Mouse (Mus musculus) cerebellum, adult 2 months (tissue): ENCODE measurements around the gene Traip. TPM values are rescaled to one million over a fixed set of nuclear protein-coding genes. Genes with fewer than 3 reads are reported as not detected.

Experiments used
- DNase-seq, 2 experiments: peaks; one replicate each; pipeline ENCODE4 v3.0.0; 2021
- H3K27ac ChIP-seq: fragments of 200-500 bp; 2 replicates; pipeline ENCODE4 v1.5.1; 2012; ENCODE audit warnings: low read length, control low read depth, inconsistent platforms; ENCODE audit not compliant: insufficient read depth
- H3K27me3 ChIP-seq: fragments of 200-500 bp; 2 replicates; pipeline ENCODE4 v1.6.1; 2012; ENCODE audit warnings: inconsistent platforms, mild to moderate bottlenecking, low read length, moderate library complexity; ENCODE audit not compliant: control insufficient read depth, insufficient read depth
- H3K4me1 ChIP-seq: fragments of 200-500 bp; 2 replicates; pipeline ENCODE4 v1.6.1; 2011; ENCODE audit warnings: low read length; ENCODE audit not compliant: control insufficient read depth, insufficient read depth
- H3K4me3 ChIP-seq: fragments of 200-500 bp; replicated peaks from 2 replicates; pipeline ENCODE3; 2011; ENCODE audit warnings: mild to moderate bottlenecking, low read depth, low read length, control low read depth; ENCODE audit not compliant: insufficient read depth
- CTCF ChIP-seq: fragments of 200-500 bp; IDR thresholded peaks from 2 replicates; pipeline ENCODE4 v1.5.1; 2011; ENCODE audit warnings: low read depth, mild to moderate bottlenecking, control low read depth, low read length, moderate library complexity, borderline replicate concordance; ENCODE audit not compliant: insufficient read depth
- POLR2A ChIP-seq: fragments of 200-500 bp; IDR thresholded peaks from 2 replicates; pipeline ENCODE4 v1.6.1; 2011; ENCODE audit warnings: low read length, control low read depth, borderline replicate concordance; ENCODE audit not compliant: insufficient read depth
- WGBS: fragments of 180-500 bp; shearing (Covaris S2); methylation state at CpG from one replicate; pipeline ENCODE4 v1.1.7; 2018; 5-methylcytosine and 5-hydroxymethylcytosine counted together
- polyA plus RNA-seq: library from polyadenylated mRNA; depleted of rRNA; stranded (reverse); fragments of >200 nt; gene quantifications from 2 replicates; pipeline ENCODE4 v1.2.3, GENCODE M21; 2012

Traip gene
- polyA plus RNA-seq, 1 experiment: 1.5 TPM

DNA sequence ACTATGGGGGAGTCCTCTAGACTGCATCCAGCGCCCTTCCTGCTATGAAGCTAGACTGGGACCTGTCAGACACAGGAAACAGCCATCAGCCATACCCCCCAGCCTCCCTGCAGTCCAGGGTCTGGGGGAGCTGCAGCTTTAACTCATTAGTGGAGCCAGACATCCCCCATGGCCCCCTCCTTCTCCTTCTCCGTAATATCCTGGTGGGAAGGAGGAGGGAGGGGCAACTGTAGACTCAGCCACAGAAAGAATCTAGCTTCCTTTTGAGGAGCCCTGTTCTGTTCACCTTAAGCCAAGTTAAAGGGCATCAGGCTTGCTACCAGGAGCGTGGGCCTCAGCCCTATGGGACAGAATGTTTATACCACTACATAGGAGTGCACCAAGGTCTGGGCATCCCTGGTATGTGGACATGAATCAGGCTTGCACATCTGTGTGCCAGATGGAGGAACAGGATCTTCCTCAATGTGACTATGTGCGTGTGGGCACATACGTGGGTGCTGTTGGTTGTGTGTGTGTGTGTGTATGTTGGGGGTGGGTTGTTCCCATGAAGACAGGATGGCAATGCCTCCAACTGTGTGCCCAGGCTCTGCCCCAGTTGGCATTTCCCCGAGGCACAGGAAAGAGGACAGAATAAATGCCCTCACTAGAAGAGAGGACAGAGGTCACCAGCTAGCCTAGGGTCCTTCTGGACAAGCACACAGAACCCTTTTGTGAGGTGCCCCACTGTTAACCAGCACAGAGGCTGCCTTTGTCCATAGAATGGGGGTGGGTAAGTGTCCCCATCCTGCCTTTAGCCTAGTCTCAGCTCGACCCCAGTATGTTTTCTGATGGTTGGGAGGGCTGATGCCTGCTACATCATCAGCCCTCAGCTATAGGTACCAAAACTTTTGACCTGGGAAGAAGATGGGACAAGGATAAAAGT lies 32.0 kb downstream of the Traip start:
- WGBS: 71% methylated on average over 7 of the region's 7 CpGs
- Histone ChIP-seq H3K27me3 (no peaks in the 10 kb centered on the region), H3K4me3 (no peak overlapping the region), H3K4me1 (peaks cover 6% of the 10 kb centered on the region; the same call in 1 of the 2 replicates), H3K27ac (peak overlapping the region; percentile 8; the same call in 1 of the 2 replicates)
- no peak for DNase-seq
- no peak for TF ChIP-seq POLR2A
- no peak for TF ChIP-seq CTCF

DNA sequence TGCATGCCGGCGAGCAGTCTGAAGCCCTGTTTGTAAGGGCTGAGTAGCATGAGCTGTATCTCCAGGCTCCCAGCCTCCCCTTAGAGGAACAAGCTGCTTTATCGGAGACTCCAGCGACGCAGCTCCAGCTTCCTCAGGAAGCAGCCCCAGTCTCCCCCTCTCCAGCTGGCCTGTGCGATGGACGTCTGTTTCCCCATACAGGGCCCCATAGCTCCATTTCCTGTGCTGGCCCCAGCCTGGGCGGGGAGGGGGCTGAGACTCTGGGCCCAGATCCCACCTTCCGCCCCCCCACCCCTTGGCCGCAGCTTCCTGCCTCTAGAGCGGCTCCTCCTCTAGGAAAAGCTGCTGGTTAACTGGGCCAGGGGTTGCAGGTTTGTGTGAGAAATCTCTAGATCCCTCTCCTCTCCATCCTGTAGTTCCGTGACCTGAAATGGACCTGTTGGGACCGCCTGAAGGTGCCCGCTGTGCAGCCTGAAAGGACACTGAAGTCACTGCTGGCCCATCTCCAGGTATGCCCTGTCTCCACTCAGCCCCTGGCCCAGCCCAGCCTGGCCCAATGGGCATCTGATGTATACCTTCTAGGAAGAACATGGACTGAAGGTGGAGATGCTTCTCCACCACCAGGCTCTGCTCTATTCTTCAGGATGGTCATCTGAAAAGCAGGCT lies 32.9 kb downstream of the Traip start, which contains the start of gene Gm20661:
TSS of gene Gm20661 (plus strand) at position 378 of the 666 bp plus-strand sequence.
- no peak for TF ChIP-seq CTCF
- TF ChIP-seq POLR2A: no peak
- 43% methylated on average over 14 of the region's 14 CpGs for WGBS
- H3K4me1 ChIP-seq: peaks cover 6% of the 10 kb centered on the region; the same call in 1 of the 2 replicates
- no peak within 1 kb of the TSS for H3K4me3 ChIP-seq
- no peaks in the 10 kb centered on the region for H3K27me3 ChIP-seq
- no peak for DNase-seq
- peak within 1 kb of the TSS; percentile 47 for H3K27ac ChIP-seq

DNA sequence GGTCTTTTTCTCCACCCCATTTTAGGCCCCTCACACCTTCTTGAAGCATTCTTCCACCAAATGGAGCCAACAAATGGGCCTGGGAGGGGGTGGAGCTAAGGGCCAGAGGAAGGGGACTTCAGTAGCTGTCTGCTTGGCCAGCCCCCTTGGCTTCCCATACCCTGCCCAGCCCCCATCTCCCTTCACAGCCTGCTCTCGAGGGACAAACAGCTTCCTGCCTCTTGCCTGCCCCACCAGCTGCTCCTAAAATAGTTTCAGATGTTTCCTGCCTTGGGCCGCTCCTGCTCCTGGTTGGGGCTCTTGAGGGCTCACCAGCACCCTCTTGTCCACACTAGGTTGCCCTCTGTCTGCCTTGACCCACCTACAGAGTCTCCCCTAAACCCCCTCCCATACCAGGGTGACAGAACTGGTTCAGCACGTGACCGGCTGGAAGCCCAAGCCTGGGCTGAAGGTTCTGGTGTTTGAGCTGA lies 33.5 kb downstream of the Traip start:
- TF ChIP-seq CTCF (no peak), POLR2A (no peak)
- WGBS: 65% methylated on average over 4 of the region's 4 CpGs
- Histone ChIP-seq H3K27me3 (no peaks in the 10 kb centered on the region), H3K27ac (0 out of 2 replicates have a peak overlapping the region, but pooled peaks have one; percentile 47), H3K4me3 (no peak overlapping the region), H3K4me1 (peaks cover 6% of the 10 kb centered on the region; the same call in 1 of the 2 replicates)
- DNase-seq: no peak

DNA sequence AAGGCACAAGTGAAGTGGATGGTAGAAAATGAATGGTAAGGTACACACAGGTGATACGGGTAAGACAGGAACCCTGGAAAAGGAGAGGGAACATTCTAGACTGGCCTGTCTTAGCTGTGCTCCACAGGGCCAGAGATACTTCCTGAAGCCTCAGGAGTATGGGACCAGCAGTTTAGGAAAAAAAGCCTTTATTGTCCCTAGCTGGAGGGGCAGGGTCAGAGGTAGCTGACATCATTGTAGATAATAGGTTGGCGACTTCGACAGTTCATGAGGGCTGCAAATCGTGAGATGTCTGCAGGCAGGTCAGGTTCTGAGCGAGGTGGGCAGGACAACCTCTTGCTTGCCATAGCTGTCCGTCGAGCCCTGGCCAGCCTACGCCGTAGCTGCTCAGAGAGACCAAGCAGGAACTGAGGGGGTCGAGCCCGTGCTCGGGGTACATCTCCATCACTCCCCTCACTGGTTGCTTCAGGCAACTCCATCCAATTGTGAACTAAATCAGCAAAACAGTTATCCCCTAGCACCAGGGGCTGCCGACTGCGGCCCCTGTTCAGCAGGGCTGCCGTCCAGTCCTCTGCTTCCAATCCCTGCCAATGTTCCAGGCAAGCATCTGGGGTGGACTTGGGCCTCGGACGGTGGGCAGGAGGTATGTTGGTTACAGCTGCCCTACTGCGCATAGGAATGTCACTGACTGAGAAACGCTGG lies 34.3 kb downstream of the Traip start:
- Histone ChIP-seq H3K27ac (0 out of 2 replicates have a peak overlapping the region, but pooled peaks have one; percentile 47), H3K27me3 (no peaks in the 10 kb centered on the region), H3K4me1 (peaks cover 6% of the 10 kb centered on the region; the same call in 1 of the 2 replicates), H3K4me3 (no peak overlapping the region)
- no peak for DNase-seq
- TF ChIP-seq POLR2A: no peak
- no peak for TF ChIP-seq CTCF
- 86% methylated on average over 19 of the region's 19 CpGs for WGBS

DNA sequence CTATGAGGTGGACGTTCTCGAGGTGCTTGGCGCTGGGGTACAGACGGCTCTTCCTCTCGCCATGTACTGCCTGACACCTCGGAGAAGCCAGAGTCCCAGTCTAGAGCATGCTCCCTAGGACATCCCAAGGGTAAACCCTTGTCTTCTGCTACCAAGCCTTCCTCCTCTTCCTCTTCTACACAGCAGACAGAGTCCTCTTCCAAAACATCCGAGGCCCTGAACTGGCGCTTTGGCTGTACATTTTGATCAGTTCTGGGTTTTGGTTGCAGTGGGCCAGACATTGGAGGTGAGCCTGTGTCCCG lies 34.8 kb downstream of the Traip start:
- Histone ChIP-seq H3K27ac (no peak overlapping the region), H3K27me3 (no peaks in the 10 kb centered on the region), H3K4me3 (no peak overlapping the region), H3K4me1 (peaks cover 6% of the 10 kb centered on the region; the same call in 1 of the 2 replicates)
- no peak for TF ChIP-seq CTCF
- TF ChIP-seq POLR2A: no peak
- DNase-seq: no peak
- 91% methylated on average over 9 of the region's 9 CpGs for WGBS

DNA sequence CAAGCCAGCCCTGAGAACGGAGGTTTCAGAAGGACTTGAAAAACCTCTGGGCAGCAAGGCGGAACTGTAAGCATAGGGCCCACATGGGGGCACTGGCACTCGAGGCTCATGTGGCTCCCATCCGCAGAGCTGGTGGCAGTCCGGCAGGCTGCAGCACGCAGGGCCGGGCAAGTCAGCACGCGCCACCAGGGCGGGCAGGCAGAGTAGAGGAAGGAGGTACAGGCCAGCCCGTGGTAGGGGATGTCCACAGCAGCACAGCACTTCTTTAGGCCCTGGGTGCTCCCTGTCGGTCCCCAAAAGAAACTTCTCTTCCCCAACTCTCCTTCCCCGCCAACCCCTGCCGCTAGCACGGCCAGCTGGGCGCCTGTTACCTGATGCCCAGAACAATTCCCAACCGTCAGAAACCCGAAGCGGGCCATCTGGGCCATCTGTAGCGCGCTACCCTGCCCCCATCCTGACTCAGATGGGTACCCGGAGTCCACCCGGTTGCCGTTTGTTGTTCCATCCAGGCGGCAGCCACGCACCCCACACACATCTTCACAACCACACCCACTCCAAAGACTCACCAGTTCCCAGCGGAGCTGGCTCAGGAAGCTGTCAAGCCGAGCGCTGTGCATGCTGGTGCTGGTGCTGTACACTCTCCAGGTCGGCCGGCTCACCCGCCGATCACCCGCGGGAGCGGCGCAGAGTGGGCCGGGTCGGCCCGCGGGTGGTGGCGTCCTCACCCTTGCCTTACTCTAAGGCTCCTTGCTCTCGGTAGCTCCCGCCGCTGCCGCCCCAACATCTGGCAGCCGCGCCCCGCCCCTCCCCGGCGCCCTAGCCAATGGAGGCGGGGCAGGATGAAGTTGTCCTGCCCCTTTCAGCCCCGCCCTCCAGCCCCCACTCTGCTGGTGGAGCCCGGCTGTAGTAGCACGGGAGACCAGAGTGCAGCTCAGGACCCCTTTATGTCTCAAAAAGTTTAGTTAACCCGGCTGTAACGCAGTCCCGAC lies 35.5 kb downstream of the Traip start, which contains the start of gene Inka1:
TSS of gene Inka1 (minus strand) at position 749 of the 989 bp plus-strand sequence.
- peak within 1 kb of the TSS; percentile 57 for H3K4me3 ChIP-seq
- TF ChIP-seq POLR2A (no peak), CTCF (no peak)
- 3% methylated on average over 58 of the region's 58 CpGs for WGBS
- no peak within 1 kb of the TSS for H3K27ac ChIP-seq
- H3K27me3 ChIP-seq: no peaks in the 10 kb centered on the region
- DNase-seq: peak; percentile 71 to 72
- peaks cover 6% of the 10 kb centered on the region; the same call in 1 of the 2 replicates for H3K4me1 ChIP-seq
